Mouse (Mus musculus) embryonic stem cell, embryonic (primary cell): ENCODE measurements around the gene Ubiad1.

ENCODE experiments used
- CTCF ChIA-PET, 4 experiments: fragments of 300-600 bp in 2 of 4; fragments of 350-600 bp in 2 of 4; sonication (Branson Sonifier 250); formaldehyde crosslinking; loops; one replicate each; lab custom pipeline; 2022; ENCODE audit warnings: inconsistent platforms in 2 of 4; lab: Charles Lee
- POLR2A ChIA-PET, 4 experiments: fragments of 300-600 bp in 2 of 4; fragments of 350-600 bp in 2 of 4; sonication (Branson Sonifier 250); formaldehyde crosslinking; loops; one replicate each; lab custom pipeline; 2022; ENCODE audit warnings: antibody characterized with exemption in 4 of 4, inconsistent platforms in 1 of 4; lab: Charles Lee

Gene Ubiad1

GRCm38 (mm10) chr4:148444250-148444967, at the start of gene Ubiad1:
TSS of gene Ubiad1 (minus strand) at chr4:148444771.
- POLR2A ChIA-PET: interaction anchor here in 3 of 4 experiments (0.5 to 2.1 kb wide), 27 partner anchors 10 to 406 kb away, joined by 3 to 9 read pairs (median 3); partner anchors contain the start of genes Srm (in 2 of the 3), Tardbp (in 2 of the 3), Clcn6 (in 1 of the 3) and Fbxo2 (in 1 of the 3)
- CTCF ChIA-PET: interaction anchor here in 2 of 4 experiments (0.6 to 1.4 kb wide), 7 partner anchors 11 to 276 kb away, joined by 3 to 6 read pairs (median 4); no protein-coding TSS in a partner anchor

GRCm38 (mm10) chr4:148491448-148491847, 46.9 kb upstream of the Ubiad1 start:
- POLR2A ChIA-PET: interaction anchor here in 1 of 4 experiments (1.1 kb wide), 1 partner anchor 100 kb away, joined by 3 read pairs; the partner anchor contains the start of gene Srm

GRCm38 (mm10) chr4:148490502-148490901, 45.9 kb upstream of the Ubiad1 start:
- POLR2A ChIA-PET: interaction anchor here in 1 of 4 experiments (0.9 kb wide), 1 partner anchor 139 kb away, joined by 3 read pairs; no protein-coding TSS in a partner anchor

More at GRCm38 (mm10) chr4:148491448-148491847, 46.9 kb upstream of the Ubiad1 start:
- CTCF ChIA-PET: interaction anchor here in 3 of 4 experiments (0.6 to 1.2 kb wide), 10 partner anchors 10 to 324 kb away, joined by 3 to 5 read pairs (median 3); partner anchors contain the start of genes Disp3 (in 1 of the 3) and Mtor (in 1 of the 3)

GRCm38 (mm10) chr4:148487841-148488240, 43.3 kb upstream of the Ubiad1 start:
- POLR2A ChIA-PET: interaction anchor here in 3 of 4 experiments (0.5 to 2.5 kb wide), 9 partner anchors 12 to 1052 kb away, joined by 3 to 7 read pairs (median 3); partner anchors contain the start of gene Angptl7 (in 1 of the 3)
- CTCF ChIA-PET: interaction anchor here in 2 of 4 experiments (1.1 to 1.3 kb wide), 2 partner anchors 12 to 20 kb away, joined by 4 to 5 read pairs; partner anchors contain the start of gene Angptl7 (in 1 of the 2)

More at GRCm38 (mm10) chr4:148490502-148490901, 45.9 kb upstream of the Ubiad1 start:
- CTCF ChIA-PET: interaction anchor here in 2 of 4 experiments (0.5 to 0.9 kb wide), 3 partner anchors 29 to 323 kb away, joined by 3 to 4 read pairs (median 3); no protein-coding TSS in a partner anchor

GRCm38 (mm10) chr4:148484511-148484910, 39.9 kb upstream of the Ubiad1 start:
- POLR2A ChIA-PET: interaction anchor here in 2 of 4 experiments (0.6 to 1.6 kb wide), 4 partner anchors 9 to 107 kb away, joined by 3 to 5 read pairs (median 4); partner anchors contain the start of genes Exosc10 (in 1 of the 2), Mtor (in 1 of the 2) and Srm (in 1 of the 2)
- CTCF ChIA-PET: interaction anchor here in 2 of 4 experiments (0.5 to 1.1 kb wide), 2 partner anchors 22 to 76 kb away, joined by 3 to 4 read pairs; no protein-coding TSS in a partner anchor

GRCm38 (mm10) chr4:148481557-148482168, 37.1 kb upstream of the Ubiad1 start:
- POLR2A ChIA-PET: interaction anchor here in 2 of 4 experiments (0.5 to 1.6 kb wide), 3 partner anchors 11 to 20 kb away, joined by 3 read pairs; no protein-coding TSS in a partner anchor
- CTCF ChIA-PET: interaction anchor here in 1 of 4 experiments (0.7 kb wide), 1 partner anchor 232 kb away, joined by 3 read pairs; no protein-coding TSS in a partner anchor

- CTCF ChIA-PET: no interaction called here
- POLR2A ChIA-PET: interaction anchor here in 2 of 4 experiments (0.6 to 1.6 kb wide), 4 partner anchors 12 to 82 kb away, joined by 3 to 4 read pairs (median 3); no protein-coding TSS in a partner anchor
Measured at GRCm38 (mm10) chr4:148480245-148480644, 35.7 kb upstream of the Ubiad1 start.

GRCm38 (mm10) chr4:148473496-148473895, 28.9 kb upstream of the Ubiad1 start:
- POLR2A ChIA-PET: interaction anchor here in 1 of 4 experiments (1.1 kb wide), 1 partner anchor 27 kb away, joined by 3 read pairs; the partner anchor contains the start of gene Angptl7
- CTCF ChIA-PET: no interaction called here

- ChIA-PET POLR2A (interaction anchor here in 2 of 4 experiments (0.6 to 1.2 kb wide), 5 partner anchors 10 to 602 kb away, joined by 3 read pairs; partner anchors contain the start of genes Angptl7 (in 1 of the 2) and Ubiad1 (in 1 of the 2)), CTCF (interaction anchor here in 1 of 4 experiments (0.6 to 1.1 kb wide), 2 partner anchors 19 to 495 kb away, joined by 3 read pairs; no protein-coding TSS in a partner anchor)
Measured at GRCm38 (mm10) chr4:148472436-148473174, 28.0 kb upstream of the Ubiad1 start.

- ChIA-PET POLR2A (interaction anchor here in 2 of 4 experiments (0.6 to 1.2 kb wide), 5 partner anchors 10 to 1409 kb away, joined by 3 to 4 read pairs (median 3); partner anchors contain the start of gene Ubiad1 (in 1 of the 2)), CTCF (interaction anchor here in 1 of 4 experiments (0.9 kb wide), 1 partner anchor 183 kb away, joined by 3 read pairs; the partner anchor contains the start of gene Disp3)
Measured at GRCm38 (mm10) chr4:148471363-148471806, 26.8 kb upstream of the Ubiad1 start.

- CTCF ChIA-PET: interaction anchor here in 2 of 4 experiments (0.9 to 1.5 kb wide), 5 partner anchors 27 to 675 kb away, joined by 3 to 5 read pairs (median 4); no protein-coding TSS in a partner anchor
- POLR2A ChIA-PET: interaction anchor here in 2 of 4 experiments (0.7 to 1.6 kb wide), 10 partner anchors 9 to 141 kb away, joined by 3 to 5 read pairs (median 3); partner anchors contain the start of genes Exosc10 (in 1 of the 2) and Mtor (in 1 of the 2)
Measured at GRCm38 (mm10) chr4:148469487-148470252, 25.1 kb upstream of the Ubiad1 start.

- CTCF ChIA-PET: interaction anchor here in 3 of 4 experiments (0.7 to 2.0 kb wide), 14 partner anchors 12 to 676 kb away, joined by 3 to 6 read pairs (median 4); partner anchors contain the start of gene Mtor (in 1 of the 3)
- POLR2A ChIA-PET: interaction anchor here in 2 of 4 experiments (0.6 to 1.8 kb wide), 15 partner anchors 8 to 400 kb away, joined by 3 to 8 read pairs (median 3); partner anchors contain the start of genes Mtor (in 1 of the 2) and Ubiad1 (in 1 of the 2)
Measured at GRCm38 (mm10) chr4:148468396-148468795, 23.8 kb upstream of the Ubiad1 start.

GRCm38 (mm10) chr4:148466511-148467079, 22.0 kb upstream of the Ubiad1 start:
- POLR2A ChIA-PET: interaction anchor here in 1 of 4 experiments (0.5 to 1.1 kb wide), 3 partner anchors 101 to 180 kb away, joined by 3 to 4 read pairs (median 3); no protein-coding TSS in a partner anchor

GRCm38 (mm10) chr4:148464869-148465268, 20.3 kb upstream of the Ubiad1 start:
- CTCF ChIA-PET: interaction anchor here in 1 of 4 experiments (0.8 kb wide), 1 partner anchor 298 kb away, joined by 3 read pairs; no protein-coding TSS in a partner anchor
- POLR2A ChIA-PET: interaction anchor here in 2 of 4 experiments (0.6 to 1.7 kb wide), 7 partner anchors 16 to 147 kb away, joined by 3 to 5 read pairs (median 4); partner anchors contain the start of genes Exosc10 (in 1 of the 2) and Mtor (in 1 of the 2)

More at GRCm38 (mm10) chr4:148466511-148467079, 22.0 kb upstream of the Ubiad1 start:
- CTCF ChIA-PET: interaction anchor here in 2 of 4 experiments (0.9 to 1.3 kb wide), 2 partner anchors 34 to 138 kb away, joined by 3 read pairs; partner anchors contain the start of gene Angptl7 (in 1 of the 2)
